Mouse (Mus musculus): Measurements from ENCODE around the gene Itsn1. TPM values are rescaled to one million over a fixed set of nuclear protein-coding genes. Genes with fewer than 3 reads are reported as not detected.

The Itsn1 gene
- total and polyA plus RNA-seq, 2 experiments from 2014 or later, result 33.6 to 69.5 TPM

DNA sequence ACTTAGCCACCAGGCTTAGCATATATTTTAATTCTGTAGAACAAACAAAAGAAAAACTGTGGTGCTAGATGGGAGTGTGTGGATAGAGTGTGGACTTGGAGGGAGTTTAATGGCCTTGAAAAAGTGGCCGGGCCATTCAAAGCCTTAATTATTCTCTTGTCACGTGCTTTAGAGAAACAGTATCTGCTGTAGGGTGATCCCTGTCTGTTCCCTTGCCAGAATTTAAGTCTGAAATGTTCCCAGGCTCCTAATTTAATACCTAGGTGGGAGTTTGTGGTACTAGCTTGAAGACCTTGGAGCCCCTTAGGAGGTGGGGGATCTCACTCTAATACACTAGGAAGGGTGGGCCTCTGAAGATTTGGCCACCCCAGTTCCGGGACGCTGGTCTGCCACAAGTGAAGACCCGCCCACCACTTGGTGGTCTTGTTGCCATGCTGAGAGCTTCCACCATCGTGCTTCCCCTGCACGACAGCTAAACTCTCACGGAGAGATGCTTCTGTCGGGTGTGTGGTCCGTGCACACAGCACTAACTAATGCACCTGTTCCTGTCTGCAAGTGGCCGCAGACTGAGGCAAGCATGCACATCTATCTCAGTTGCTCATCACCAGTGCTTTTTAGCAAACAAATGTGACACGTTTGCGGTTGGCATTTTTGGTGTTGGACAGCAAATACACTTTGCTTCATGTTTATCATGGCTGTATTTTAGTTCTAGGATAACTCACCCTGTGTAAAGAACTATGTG lies 22.7 kb downstream of the Itsn1 start:
- DNase-seq (ENCODE audit: low spot score) (no peak), ATAC-seq (no peak)
- H3K4me2 ChIP-seq (ENCODE audit: low read depth, low read length), result no peak overlapping the region
- H3K4me1 ChIP-seq (ENCODE audit: insufficient read depth, low read length), result no peaks in the 10 kb centered on the region
- no peak overlapping the region for H3K27ac ChIP-seq
- no peaks in the 10 kb centered on the region for H3K9me3 ChIP-seq (ENCODE audit: low read length)
- H3K4me3 ChIP-seq (ENCODE audit: low read length), result no peak overlapping the region
- no peak overlapping the region for H3K9ac ChIP-seq (replicated peaks; ENCODE audit: low read length)
- WGBS, result 69% methylated on average over 13 of the region's 13 CpGs
- no peaks in the 10 kb centered on the region for H3K36me3 ChIP-seq (ENCODE audit: insufficient read depth, low read length)
- no peak for TF ChIP-seq CTCF (IDR thresholded peaks at IDR 0.05; ENCODE audit: low read depth)
- H3K27me3 ChIP-seq (ENCODE audit: insufficient read depth, low read length), result no peaks in the 10 kb centered on the region

- Histone ChIP-seq H3K4me2 (ENCODE audit: low read depth, low read length) (no peak overlapping the region), H3K9ac (replicated peaks; ENCODE audit: low read length) (no peak overlapping the region), H3K27ac (no peak overlapping the region), H3K9me3 (ENCODE audit: low read length) (no peaks in the 10 kb centered on the region), H3K4me3 (ENCODE audit: low read length) (no peak overlapping the region), H3K4me1 (ENCODE audit: insufficient read depth, low read length) (no peaks in the 10 kb centered on the region), H3K27me3 (ENCODE audit: insufficient read depth, low read length) (no peaks in the 10 kb centered on the region), H3K36me3 (ENCODE audit: insufficient read depth, low read length) (no peaks in the 10 kb centered on the region)
- DNase-seq (ENCODE audit: low spot score) (no peak), ATAC-seq (no peak)
- WGBS, result 87% methylated on average over 4 of the region's 4 CpGs
- no peak for TF ChIP-seq CTCF (IDR thresholded peaks at IDR 0.05; ENCODE audit: low read depth)
These were observed 24.5 kb downstream of the Itsn1 start for GRCm38 (mm10) chr16:91753611-91754010.

- TF ChIP-seq CTCF (IDR thresholded peaks at IDR 0.05; ENCODE audit: low read depth), result no peak
- no peaks in the 10 kb centered on the region for H3K36me3 ChIP-seq (ENCODE audit: insufficient read depth, low read length)
- H3K9ac ChIP-seq (replicated peaks; ENCODE audit: low read length), result no peak overlapping the region
- no peaks in the 10 kb centered on the region for H3K4me1 ChIP-seq (ENCODE audit: insufficient read depth, low read length)
- no peak for ATAC-seq
- no peak overlapping the region for H3K4me3 ChIP-seq (ENCODE audit: low read length)
- H3K27ac ChIP-seq, result no peak overlapping the region
- WGBS, result 94% methylated on average over 6 of the region's 6 CpGs
- H3K9me3 ChIP-seq (ENCODE audit: low read length), result no peaks in the 10 kb centered on the region
- H3K27me3 ChIP-seq (ENCODE audit: insufficient read depth, low read length), result no peaks in the 10 kb centered on the region
- DNase-seq (ENCODE audit: low spot score), result no peak
- no peak overlapping the region for H3K4me2 ChIP-seq (ENCODE audit: low read depth, low read length)
These were observed 25.9 kb downstream of the Itsn1 start for GRCm38 (mm10) chr16:91754957-91755356.

- no peak for TF ChIP-seq CTCF (IDR thresholded peaks at IDR 0.05; ENCODE audit: low read depth)
- no peak overlapping the region for H3K9ac ChIP-seq (replicated peaks; ENCODE audit: low read length)
- H3K4me3 ChIP-seq (ENCODE audit: low read length), result no peak overlapping the region
- no peak overlapping the region for H3K27ac ChIP-seq
- ATAC-seq (no peak), DNase-seq (ENCODE audit: low spot score) (no peak)
- WGBS, result 68% methylated on average over 9 of the region's 9 CpGs
- peaks cover 14% of the 10 kb centered on the region for H3K4me1 ChIP-seq (ENCODE audit: insufficient read depth, low read length)
- H3K4me2 ChIP-seq (ENCODE audit: low read depth, low read length), result no peak overlapping the region
- H3K27me3 ChIP-seq (ENCODE audit: insufficient read depth, low read length), result no peaks in the 10 kb centered on the region
- no peaks in the 10 kb centered on the region for H3K36me3 ChIP-seq (ENCODE audit: insufficient read depth, low read length)
- no peaks in the 10 kb centered on the region for H3K9me3 ChIP-seq (ENCODE audit: low read length)
These were observed 32.1 kb downstream of the Itsn1 start for GRCm38 (mm10) chr16:91761202-91761601.

GRCm38 (mm10) chr16:91761761-91762160 lies 32.7 kb downstream of the Itsn1 start:
- no peak for TF ChIP-seq CTCF (IDR thresholded peaks at IDR 0.05; ENCODE audit: low read depth)
- ATAC-seq (no peak), DNase-seq (ENCODE audit: low spot score) (no peak)
- no peak overlapping the region for H3K4me2 ChIP-seq (ENCODE audit: low read depth, low read length)
- H3K4me3 ChIP-seq (ENCODE audit: low read length), result no peak overlapping the region
- H3K27ac ChIP-seq, result no peak overlapping the region
- no peak overlapping the region for H3K9ac ChIP-seq (replicated peaks; ENCODE audit: low read length)
- peaks cover 18% of the 10 kb centered on the region for H3K4me1 ChIP-seq (ENCODE audit: insufficient read depth, low read length)
- WGBS, result 85% methylated on average over 3 of the region's 3 CpGs
- no peaks in the 10 kb centered on the region for H3K9me3 ChIP-seq (ENCODE audit: low read length)
- H3K27me3 ChIP-seq (ENCODE audit: insufficient read depth, low read length), result no peaks in the 10 kb centered on the region
- no peaks in the 10 kb centered on the region for H3K36me3 ChIP-seq (ENCODE audit: insufficient read depth, low read length)

DNA sequence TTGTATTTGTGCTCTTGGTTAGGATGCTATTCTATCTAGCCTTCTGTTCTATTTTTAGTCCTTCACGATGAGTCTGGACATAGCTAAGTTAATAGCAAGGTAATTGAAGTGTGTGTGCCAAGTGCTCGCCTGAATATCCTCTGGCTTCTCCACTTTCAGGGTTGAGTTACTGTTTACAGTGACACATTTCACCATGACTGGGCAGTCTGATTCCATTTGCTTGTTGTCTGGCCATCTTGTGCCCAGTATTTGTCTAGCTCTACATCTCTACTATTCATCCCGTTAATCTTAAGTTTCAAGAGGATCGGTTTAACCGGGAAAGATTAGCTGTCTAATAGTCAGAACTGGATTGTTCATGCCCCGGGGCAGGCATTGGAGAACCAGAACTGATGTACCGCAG lies 33.4 kb downstream of the Itsn1 start:
- Histone ChIP-seq H3K9ac (replicated peaks; ENCODE audit: low read length) (no peak overlapping the region), H3K4me1 (ENCODE audit: insufficient read depth, low read length) (peaks cover 19% of the 10 kb centered on the region), H3K4me2 (ENCODE audit: low read depth, low read length) (no peak overlapping the region), H3K27me3 (ENCODE audit: insufficient read depth, low read length) (no peaks in the 10 kb centered on the region), H3K9me3 (ENCODE audit: low read length) (no peaks in the 10 kb centered on the region), H3K4me3 (ENCODE audit: low read length) (no peak overlapping the region), H3K27ac (no peak overlapping the region), H3K36me3 (ENCODE audit: insufficient read depth, low read length) (no peaks in the 10 kb centered on the region)
- TF ChIP-seq CTCF (IDR thresholded peaks at IDR 0.05; ENCODE audit: low read depth), result no peak
- no peak for ATAC-seq
- 64% methylated on average over 7 of the region's 7 CpGs for WGBS
- no peak for DNase-seq (ENCODE audit: low spot score)

DNA sequence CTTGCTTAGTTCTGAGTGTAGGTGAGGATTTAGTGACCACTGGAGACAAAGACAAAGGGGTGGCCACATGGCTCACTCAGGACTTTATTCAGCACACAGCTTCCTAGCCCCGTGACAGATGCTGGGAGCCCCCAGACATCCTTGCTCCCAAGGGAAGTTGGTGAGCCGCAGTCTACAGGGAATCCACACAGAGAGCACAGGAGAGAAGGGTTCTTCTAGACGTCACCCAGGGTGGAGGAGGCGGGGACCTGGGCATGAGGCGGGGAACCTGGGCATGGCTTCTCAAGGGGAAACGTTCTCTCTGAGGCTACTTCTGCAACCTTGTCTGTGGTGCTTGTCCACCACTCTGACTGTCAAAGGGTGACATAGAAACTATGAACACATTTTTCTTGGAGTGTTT lies 34.9 kb downstream of the Itsn1 start:
- 48% methylated on average over 6 of the region's 6 CpGs for WGBS
- no peak for DNase-seq (ENCODE audit: low spot score)
- Histone ChIP-seq H3K27me3 (ENCODE audit: insufficient read depth, low read length) (no peaks in the 10 kb centered on the region), H3K9me3 (ENCODE audit: low read length) (no peaks in the 10 kb centered on the region), H3K9ac (replicated peaks; ENCODE audit: low read length) (no peak overlapping the region), H3K4me1 (ENCODE audit: insufficient read depth, low read length) (peaks cover 19% of the 10 kb centered on the region), H3K27ac (no peak overlapping the region), H3K36me3 (ENCODE audit: insufficient read depth, low read length) (no peaks in the 10 kb centered on the region), H3K4me2 (ENCODE audit: low read depth, low read length) (no peak overlapping the region), H3K4me3 (ENCODE audit: low read length) (no peak overlapping the region)
- no peak for TF ChIP-seq CTCF (IDR thresholded peaks at IDR 0.05; ENCODE audit: low read depth)
- no peak for ATAC-seq
